Mouse (Mus musculus) ovary, adult 18-20 months (tissue): ENCODE measurements at regions not wholly inside any gene's neighbourhood (a gene's known extent, or its start where the extent isn't known, plus 50 kb on each side); places are given as distances from the start of the nearest gene placed in this dataset.

ENCODE experiments used
- DNase-seq: peaks from one replicate; pipeline ENCODE4 v3.0.0; 2022; ENCODE audit warnings: low spot score, mixed read lengths

DNA sequence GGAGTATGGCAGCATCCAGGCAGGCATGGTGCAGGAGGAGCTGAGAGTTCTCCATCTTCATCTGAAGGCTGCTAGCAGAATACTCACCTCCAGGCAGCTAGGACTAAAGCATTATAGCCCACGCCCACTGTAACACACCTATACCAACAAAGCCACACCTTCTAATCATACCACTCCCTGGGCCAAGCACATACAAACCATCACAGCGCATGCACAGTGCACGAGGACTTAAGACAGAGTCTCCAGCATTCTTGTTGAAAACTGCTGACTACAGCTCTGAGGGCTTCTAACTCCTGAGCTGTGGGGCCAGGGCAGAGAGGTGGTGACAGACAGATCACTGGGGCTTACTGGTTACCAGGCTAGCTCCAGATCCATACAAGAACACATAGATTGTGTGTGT is 68.0 kb upstream of the Cnot2 start:
- DNase-seq: no peak

DNA sequence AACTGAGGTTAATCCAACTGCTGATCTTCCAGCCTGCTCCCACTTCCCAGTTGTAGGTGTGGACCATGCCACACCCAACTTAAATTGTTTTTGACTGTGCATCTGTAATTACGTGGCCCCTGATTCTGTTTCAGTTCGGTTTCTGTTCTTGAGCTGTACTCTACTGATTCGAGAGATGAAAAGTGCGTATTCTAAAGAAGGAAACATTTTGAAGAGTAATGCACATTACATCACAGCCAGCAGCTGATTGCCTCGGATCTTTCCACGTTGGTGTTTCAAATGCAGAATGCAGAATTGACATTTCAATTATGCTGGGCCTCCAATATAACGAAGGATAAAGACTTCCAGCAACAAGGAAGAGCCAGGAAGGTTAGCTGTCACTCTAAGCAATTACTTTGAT is 64.7 kb upstream of the Cnot2 start:
- no peak for DNase-seq

DNA sequence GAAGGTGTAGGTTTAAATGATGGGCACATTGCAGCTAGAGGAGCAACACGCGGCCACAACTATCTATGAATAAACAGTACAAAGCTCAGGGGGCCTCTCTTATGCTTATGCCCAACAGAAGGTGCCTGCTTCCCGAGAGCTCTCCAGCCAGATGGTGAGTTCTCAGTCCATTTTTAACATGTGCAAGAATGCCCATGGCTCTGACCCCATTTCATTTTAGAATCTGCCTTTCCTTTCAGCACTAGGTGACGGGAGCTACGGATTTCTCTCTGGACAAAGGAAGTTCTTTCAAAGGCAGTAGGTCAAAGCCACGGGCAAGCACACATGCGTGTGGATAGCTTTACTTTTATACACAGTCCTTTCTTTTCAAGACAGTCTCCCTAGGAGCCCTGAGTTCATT is 64.3 kb upstream of the Cnot2 start:
- DNase-seq: no peak

DNA sequence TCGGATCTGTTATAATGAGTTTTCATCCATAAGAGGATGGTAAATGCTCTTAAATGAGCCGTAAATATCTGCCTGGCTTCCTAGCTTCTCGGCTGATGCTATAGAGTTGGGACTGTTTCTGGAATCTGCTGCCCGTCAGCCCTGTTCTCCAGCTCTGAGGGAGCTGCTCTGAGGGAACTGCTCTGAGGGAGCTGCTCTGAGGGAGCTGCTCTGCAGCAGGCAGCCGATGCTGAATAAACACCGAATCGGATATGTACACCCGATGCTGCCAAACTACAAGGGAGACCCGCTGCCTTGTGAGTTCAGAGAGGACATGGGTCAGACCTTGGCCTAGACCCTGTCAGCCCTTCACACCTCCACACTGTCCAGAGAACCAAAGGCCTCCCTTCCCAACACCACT is 63.8 kb upstream of the Cnot2 start:
- DNase-seq: no peak
